Mouse (Mus musculus) neutrophil, adult 83 days (primary cell): Measurements from ENCODE around the gene Ang6. TPM values are rescaled to one million over a fixed set of nuclear protein-coding genes. Genes with fewer than 3 reads are reported as not detected.

Experiments
- total RNA-seq, 2 experiments: library from RNA; stranded (reverse); gene quantifications; one replicate each; pipeline ENCODE4 v1.2.4; 2023

Gene Ang6
- not detected for total RNA-seq

DNA sequence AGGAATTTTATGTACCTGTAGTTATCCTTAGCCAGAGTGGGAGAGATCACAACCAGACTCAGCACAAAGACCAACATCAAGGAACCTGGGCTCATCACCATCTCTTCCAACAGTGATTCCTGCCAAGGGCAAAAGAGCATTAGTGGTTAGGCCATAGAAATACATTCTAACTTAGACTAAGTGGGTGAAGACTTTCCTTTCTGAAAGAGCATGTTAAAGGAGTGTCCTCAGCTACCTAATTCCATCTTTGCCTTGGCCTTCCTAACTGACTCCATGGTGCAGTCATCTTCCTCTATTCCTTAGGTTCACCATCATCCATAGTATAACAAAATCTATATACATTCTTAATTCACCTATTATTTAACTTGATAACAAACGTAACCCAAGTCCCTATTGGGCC is at the start of gene Ang6:
Ang6 (minus strand) TSS at position 101 of the 400 bp plus-strand sequence.

DNA sequence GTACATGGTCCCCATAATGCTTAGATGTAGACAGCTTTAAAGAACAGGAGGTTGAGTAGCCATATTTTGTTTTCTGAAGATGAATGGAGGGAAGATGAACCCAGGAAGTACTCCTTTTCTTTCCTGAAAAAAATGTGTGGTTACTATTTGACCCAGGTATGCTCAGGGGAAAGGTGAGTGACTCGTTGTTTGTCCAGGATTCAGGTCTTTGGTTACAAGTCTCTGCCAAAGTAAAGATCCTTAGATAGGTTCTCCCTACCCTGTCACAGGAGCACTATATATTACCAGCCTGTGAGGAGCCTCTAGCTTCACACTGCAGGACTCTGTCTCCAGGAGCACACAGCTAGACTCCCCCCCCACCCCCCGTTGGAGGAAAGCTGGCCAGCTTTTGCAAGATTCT is 45.3 kb downstream of the Ang6 start, which contains the start of gene Ang5:
Ang5 (plus strand) TSS at position 301 of the 400 bp plus-strand sequence.

Other genes starting within 250 kb of the Ang6 start
- gene Gm8180, start 217.5 kb downstream of the Ang6 start, total RNA-seq = not detected
- gene Ear1, start 126.8 kb downstream of the Ang6 start, total RNA-seq = 10 to 100 TPM; 35.6 to 84.2 TPM
- not detected for gene Ear10, start 78.7 kb downstream of the Ang6 start, total RNA-seq
- 1 to 10 TPM in 1 of 2 experiments, under 1 TPM in 1; 0.60 to 3.6 TPM for gene Gm8113, start 76.9 kb downstream of the Ang6 start, total RNA-seq
- not detected for gene Ang5, start 45.2 kb downstream of the Ang6 start, total RNA-seq
- gene Ear2, start 100.4 kb upstream of the Ang6 start, total RNA-seq = 100 to 1,000 TPM; 158 to 214 TPM
- gene Gm3327, start 121.6 kb upstream of the Ang6 start, total RNA-seq = not detected
- not detected for gene Gm8212, start 195.4 kb upstream of the Ang6 start, total RNA-seq
- gene 4930503E14Rik, start 211.0 kb upstream of the Ang6 start, total RNA-seq = not detected